In the genomic region with DNA sequence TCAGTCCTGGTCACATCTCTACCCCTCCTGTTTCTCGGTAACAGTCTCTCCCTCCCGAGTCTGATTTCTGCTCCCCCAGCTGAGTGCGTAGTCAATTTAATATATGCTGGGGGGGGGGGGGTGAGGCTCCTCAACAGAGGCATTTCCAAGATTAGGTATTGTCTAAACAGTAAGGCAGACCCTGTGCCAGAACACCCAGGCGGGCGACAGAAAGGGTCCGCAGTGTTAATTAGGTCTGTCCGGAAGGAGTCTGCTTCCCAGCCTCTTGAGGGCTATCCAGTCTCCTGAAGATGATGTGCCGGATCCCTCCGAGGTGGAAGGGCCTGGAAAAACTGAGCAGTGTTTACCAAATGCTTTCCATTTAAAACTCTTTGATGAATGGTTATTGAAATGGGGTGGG, we compare ENCODE assay signal across 17 mouse cellular contexts. TPM values are rescaled to one million over a fixed set of nuclear protein-coding genes. Genes with fewer than 3 reads are reported as not detected.
DNase-seq lines count a peak whose midpoint lies in the region; ATAC-seq lines count a peak whose summit lies in the region.
"Had no signal": no experiment of that assay in that cellular context is flagged by ENCODE, and none has a peak within 500 bp of the region (broad histone marks: within the 10 kb centered on the region; RNA-seq: fewer than 3 reads in every experiment).

No protein-coding gene starts in this region.

- H3K36me3 ChIP-seq in forebrain, embryonic 10.5 days (replicated peaks) = no peaks in the 10 kb centered on the region
- no peaks in the 10 kb centered on the region for H3K36me3 ChIP-seq in forebrain, embryonic 12.5 days (replicated peaks)
- no peaks in the 10 kb centered on the region for H3K36me3 ChIP-seq in lung, embryonic 15.5 days
- H3K36me3 ChIP-seq: heart, embryonic 12.5 days; liver, embryonic 12.5 days; midbrain, embryonic 12.5 days had no signal

- no peak overlapping the region for H3K4me2 ChIP-seq in forebrain, embryonic 12.5 days
- H3K4me2 ChIP-seq in lung, embryonic 15.5 days = no peak overlapping the region
- H3K4me2 ChIP-seq: heart, embryonic 12.5 days; liver, embryonic 12.5 days; midbrain, embryonic 12.5 days had no signal

- H3K4me3 ChIP-seq in forebrain, embryonic 10.5 days = no peak overlapping the region
- no peak overlapping the region for H3K4me3 ChIP-seq in forebrain, embryonic 12.5 days (replicated peaks)
- no peak overlapping the region for H3K4me3 ChIP-seq in lung, embryonic 15.5 days
- H3K4me3 ChIP-seq: erythroblast, embryonic 14.5 days; heart, embryonic 12.5 days; liver, embryonic 12.5 days; midbrain, embryonic 12.5 days had no signal

- no peak overlapping the region for H3K9ac ChIP-seq in forebrain, embryonic 12.5 days
- no peak overlapping the region for H3K9ac ChIP-seq in lung, embryonic 15.5 days
- H3K9ac ChIP-seq: heart, embryonic 12.5 days; liver, embryonic 12.5 days; midbrain, embryonic 12.5 days had no signal

- H3K9me3 ChIP-seq in forebrain, embryonic 10.5 days = no peaks in the 10 kb centered on the region
- no peaks in the 10 kb centered on the region for H3K9me3 ChIP-seq in forebrain, embryonic 12.5 days
- no peaks in the 10 kb centered on the region for H3K9me3 ChIP-seq in lung, embryonic 15.5 days
- H3K9me3 ChIP-seq: heart, embryonic 12.5 days; liver, embryonic 12.5 days; midbrain, embryonic 12.5 days had no signal

- DNase-seq in forebrain, embryonic 10.5 days (ENCODE audit: extremely low spot score, low spot score) = no peak
- no peak for DNase-seq in lung, postnatal 14 days
- peak; percentile 12 to 55 for DNase-seq in urinary bladder, postnatal 4 days (ENCODE audit: low spot score in 2 of 2)
- no peak for DNase-seq in urinary bladder, postnatal 25 days (ENCODE audit: low spot score)
- no peak for DNase-seq in gastrocnemius, postnatal 10 days
- DNase-seq: cerebellum, adult 11 months; kidney, adult 9 months; lung, postnatal 10 days; right cerebral cortex, postnatal 14 days; thymus, postnatal 14 days had no signal

- 0 out of 2 replicates have a peak overlapping the region, but pooled peaks have one; percentile 15 for H3K27ac ChIP-seq in forebrain, embryonic 10.5 days
- H3K27ac ChIP-seq in forebrain, embryonic 12.5 days = no peak overlapping the region
- no peak overlapping the region for H3K27ac ChIP-seq in lung, embryonic 15.5 days
- H3K27ac ChIP-seq: liver, embryonic 12.5 days; midbrain, embryonic 12.5 days had no signal

- 85% methylated on average over 9 of the region's 9 CpGs for WGBS in forebrain, embryonic 10.5 days
- 38% methylated on average over 9 of the region's 9 CpGs for WGBS in forebrain, embryonic 12.5 days
- WGBS in lung, embryonic 15.5 days = 40% methylated on average over 9 of the region's 9 CpGs

- ATAC-seq in forebrain, embryonic 12.5 days (ENCODE audit: low FRiP score) = no peak
- ATAC-seq in lung, embryonic 15.5 days (ENCODE audit: borderline replicate concordance, extremely low read depth, low FRiP score, low TSS enrichment) = peak; percentile 69; the same call in 1 of the 2 replicates
- ATAC-seq: liver, embryonic 12.5 days had no signal

- no peaks in the 10 kb centered on the region for H3K27me3 ChIP-seq in forebrain, embryonic 10.5 days (ENCODE audit: poor library complexity, severe bottlenecking)
- no peaks in the 10 kb centered on the region for H3K27me3 ChIP-seq in forebrain, embryonic 12.5 days
- no peaks in the 10 kb centered on the region for H3K27me3 ChIP-seq in lung, embryonic 15.5 days
- H3K27me3 ChIP-seq: CH12.LX; heart, embryonic 12.5 days; liver, embryonic 12.5 days; midbrain, embryonic 12.5 days had no signal

- peaks cover 10% of the 10 kb centered on the region for H3K4me1 ChIP-seq in forebrain, embryonic 10.5 days
- peaks cover 8% of the 10 kb centered on the region; the same call in 1 of the 2 replicates for H3K4me1 ChIP-seq in forebrain, embryonic 12.5 days
- H3K4me1 ChIP-seq in lung, embryonic 15.5 days = peaks cover 3% of the 10 kb centered on the region; the same call in 1 of the 2 replicates
- H3K4me1 ChIP-seq: liver, embryonic 12.5 days had no signal

RNA-seq across cellular contexts. Expression of gene Mtx3, which starts 35.4 kb away (rescaled TPM):
- polyA plus RNA-seq in forebrain, embryonic 10.5 days (2016; fragmentation: Nextera tagmentation; extraction: Ambion mirVana) = 2.9 and 3.2 TPM in 2 replicates
- polyA plus RNA-seq in forebrain, embryonic 12.5 days (2016; fragmentation: Nextera tagmentation; extraction: Ambion mirVana) = 3.8 and 5.2 TPM in 2 replicates
- 3.1 and 3.2 TPM in 2 replicates for polyA plus RNA-seq in lung, embryonic 15.5 days (2015; fragmentation: Nextera tagmentation; extraction: Ambion mirVana)
- total RNA-seq in gastrocnemius, postnatal 10 days (2021) = 10 to 100 TPM in 1 of 2 experiments, 1 to 10 TPM in 1; 8.1 to 12.0 TPM

Comparison
In these comparisons a context has a peak if more than half of its experiments do, and no peak if none do; other contexts are left out.
1. DNase-seq: peak in urinary bladder, postnatal 4 days (2 of 2); none in forebrain, embryonic 10.5 days (single experiment), lung, postnatal 14 days (single experiment), urinary bladder, postnatal 25 days (single experiment) and gastrocnemius, postnatal 10 days (single experiment).